In genomic region chr17:46497956-46498355, GRCm38 (mm10) we compare ENCODE assay signal across 14 mouse cellular contexts. TPM values are rescaled to one million over a fixed set of nuclear protein-coding genes. Genes with fewer than 3 reads are reported as not detected.
DNase-seq lines count a peak whose midpoint lies in the region; ATAC-seq and TF ChIP-seq lines count a peak whose summit lies in the region.
"Had no signal": no experiment of that assay in that cellular context is flagged by ENCODE, and none has a peak within 500 bp of the region (broad histone marks: within the 10 kb centered on the region; RNA-seq: fewer than 3 reads in every experiment).

No protein-coding gene starts in this region.

- in situ Hi-C loops in CH12.LX (cut with MboI; ENCODE audit: low pct_ligation_motif_present, low pct_unique_long_range_greater_than_20kb, low sequenced_read_pairs), result no loop called here

- H3K36me3 ChIP-seq in CH12.LX (replicated peaks in 1 of 2; ENCODE audit: control insufficient read depth in 1 of 2, insufficient read depth in 1 of 2, low read length in 1 of 2), result peaks cover 0 to 35% of the 10 kb centered on the region in 2 experiments
- peaks cover 28% of the 10 kb centered on the region; the same call in 1 of the 2 replicates for H3K36me3 ChIP-seq in embryonic facial prominence, embryonic 12.5 days

- TF ChIP-seq POLR2A in CH12.LX (IDR thresholded peaks at IDR 0.05; ENCODE audit: low read depth, low read length), result no peak

- peaks cover 4 to 13% of the 10 kb centered on the region in 2 experiments; a peak in 3 of 4 replicates for H3K4me1 ChIP-seq in CH12.LX (ENCODE audit: control insufficient read depth in 1 of 2, insufficient read depth in 2 of 2)
- peaks cover 10% of the 10 kb centered on the region for H3K4me1 ChIP-seq in embryonic facial prominence, embryonic 12.5 days

- dilution Hi-C loops in CH12.LX (cut with MboI; ENCODE audit: extremely low pct_ligation_motif_present, extremely low pct_unique_long_range_greater_than_20kb, low sequenced_read_pairs), result no loop called here

- WGBS in embryonic facial prominence, embryonic 12.5 days, result 73% methylated on average over 8 of the region's 8 CpGs

- no peak for TF ChIP-seq RAD21 in CH12.LX (IDR thresholded peaks at IDR 0.05; ENCODE audit: low read depth, low read length)

- DNase-seq in kidney, adult 11 months, result peak; percentile 28
- no peak for DNase-seq in kidney, postnatal 14 days
- DNase-seq in 3134 (ENCODE audit: extremely low read depth, insufficient read length, low spot score) (peak; percentile 79), CH12.LX (ENCODE audit: extremely low read depth) (no peak)
- DNase-seq in heart, adult 11 months, result no peak
- no peak for DNase-seq in right cerebral cortex, postnatal 10 days (ENCODE audit: low spot score in 2 of 2)
- no peak for DNase-seq in left cerebral cortex, adult 11 months (ENCODE audit: low spot score)
- DNase-seq: cerebellum, adult 9-10 months; thymus, adult 18-20 months had no signal

- H3K27me3 ChIP-seq in CH12.LX (replicated peaks), result peaks cover 34% of the 10 kb centered on the region
- H3K27me3 ChIP-seq in embryonic facial prominence, embryonic 12.5 days, result 0 out of 2 replicates have a peak, but pooled peaks cover 9% of the 10 kb centered on the region
- H3K27me3 ChIP-seq: Patski had no signal

- no peak overlapping the region for H3K9ac ChIP-seq in CH12.LX (ENCODE audit: insufficient read depth, low read depth)
- 0 out of 2 replicates have a peak overlapping the region, but pooled peaks have one; percentile 5 for H3K9ac ChIP-seq in embryonic facial prominence, embryonic 12.5 days

- no peaks in the 10 kb centered on the region for H3K79me2 ChIP-seq in CH12.LX (replicated peaks; ENCODE audit: control insufficient read depth, extremely low read depth, insufficient read depth, poor library complexity, severe bottlenecking)

- H3K4me2 ChIP-seq in CH12.LX (ENCODE audit: insufficient read depth, low read depth, poor library complexity, severe bottlenecking), result no peak overlapping the region
- peak overlapping the region; percentile 81 for H3K4me2 ChIP-seq in embryonic facial prominence, embryonic 12.5 days (replicated peaks)

- TF ChIP-seq EP300 in CH12.LX (IDR thresholded peaks at IDR 0.05; ENCODE audit: low read length), result no peak

- H3K27ac ChIP-seq in CH12.LX (ENCODE audit: insufficient read depth, low read depth), result no peak overlapping the region
- no peak overlapping the region for H3K27ac ChIP-seq in embryonic facial prominence, embryonic 12.5 days
- H3K27ac ChIP-seq: hindbrain, embryonic 15.5 days; limb, embryonic 13.5 days had no signal

- no peak overlapping the region for H3K4me3 ChIP-seq in CH12.LX (replicated peaks in 1 of 3; ENCODE audit: low read depth in 2 of 3, low read length in 2 of 3, poor library complexity in 1 of 3)
- H3K4me3 ChIP-seq in embryonic facial prominence, embryonic 12.5 days, result no peak overlapping the region

- no peak for ATAC-seq in embryonic facial prominence, embryonic 12.5 days (ENCODE audit: insufficient number of reproducible peaks, insufficient read depth, low FRiP score, low TSS enrichment)
- ATAC-seq: Patski had no signal

- no peaks in the 10 kb centered on the region for H3K9me3 ChIP-seq in CH12.LX (replicated peaks; ENCODE audit: low read length)
- H3K9me3 ChIP-seq in embryonic facial prominence, embryonic 12.5 days, result no peaks in the 10 kb centered on the region
- H3K9me3 ChIP-seq: hindbrain, embryonic 15.5 days; limb, embryonic 13.5 days had no signal

- TF ChIP-seq CTCF in CH12.LX (conservative IDR thresholded peaks at IDR 0.05 in 1 of 2, IDR thresholded peaks at IDR 0.05 in 1 of 2; ENCODE audit: low read depth in 2 of 2, low read length in 2 of 2), result no peak

TF ChIP-seq in CH12.LX, 34 proteins besides CTCF, POLR2A, EP300 and RAD21:
- 0 out of 2 replicates have a peak, but pooled peaks have one; percentile 16 for TF ChIP-seq BHLHE40 (IDR thresholded peaks at IDR 0.05; ENCODE audit: low read depth, low read length)
- no peak for TF ChIP-seq USF1 (IDR thresholded peaks at IDR 0.05; ENCODE audit: low read depth, low read length)
TF ChIP-seq in CH12.LX: peak in this region for 1.

RNA-seq across cellular contexts. Expression of gene Dnph1, which starts 1.4 kb away (rescaled TPM):
- total RNA-seq in CH12.LX (2012; rRNA removed) (18.5 and 19.9 TPM in 2 replicates), CH12.LX (2014; rRNA removed) (27.3 and 30.2 TPM in 2 replicates)
- polyA plus RNA-seq in CH12.LX (2012; ENCODE audit: insufficient read length, low read depth), result 27.2 and 28.4 TPM in 2 replicates
- polyA plus RNA-seq in embryonic facial prominence, embryonic 12.5 days (2016; fragmentation: Nextera tagmentation; extraction: Ambion mirVana), result 58.2 and 63.4 TPM in 2 replicates

RNA-seq across cellular contexts. Expression of gene Ttbk1, which starts 10.5 kb away (rescaled TPM):
- 0.04 and 0.08 TPM in 2 replicates for total RNA-seq in CH12.LX (2012; rRNA removed)
- not detected in 2 replicates for total RNA-seq in CH12.LX (2014; rRNA removed)
- not detected in 2 replicates for polyA plus RNA-seq in CH12.LX (2012; ENCODE audit: insufficient read length, low read depth)
- 0.88 and 1.3 TPM in 2 replicates for polyA plus RNA-seq in embryonic facial prominence, embryonic 12.5 days (2016; fragmentation: Nextera tagmentation; extraction: Ambion mirVana)

RNA-seq across cellular contexts. Expression of gene Cul9, which starts 48.2 kb away (rescaled TPM):
- total RNA-seq in CH12.LX (2012; rRNA removed) (0.08 TPM in 2 replicates), CH12.LX (2014; rRNA removed) (0.05 TPM in 1 of 2 replicates, not detected in the other)
- 0.27 and 0.65 TPM in 2 replicates for polyA plus RNA-seq in CH12.LX (2012; ENCODE audit: insufficient read length, low read depth)
- polyA plus RNA-seq in embryonic facial prominence, embryonic 12.5 days (2016; fragmentation: Nextera tagmentation; extraction: Ambion mirVana), result 12.4 and 13.4 TPM in 2 replicates

RNA-seq across cellular contexts. Expression of gene Srf, which starts 58.0 kb away (rescaled TPM):
- total RNA-seq in CH12.LX (2012; rRNA removed) (38.2 and 48.1 TPM in 2 replicates), CH12.LX (2014; rRNA removed) (40.8 and 54.5 TPM in 2 replicates)
- 60.1 and 81.6 TPM in 2 replicates for polyA plus RNA-seq in CH12.LX (2012; ENCODE audit: insufficient read length, low read depth)
- 10.5 and 12.0 TPM in 2 replicates for polyA plus RNA-seq in embryonic facial prominence, embryonic 12.5 days (2016; fragmentation: Nextera tagmentation; extraction: Ambion mirVana)

RNA-seq across cellular contexts. Expression of gene Slc22a7, which starts 59.7 kb away (rescaled TPM):
- total RNA-seq in CH12.LX (2012; rRNA removed) (not detected in 2 replicates), CH12.LX (2014; rRNA removed) (not detected in 2 replicates)
- not detected in 2 replicates for polyA plus RNA-seq in CH12.LX (2012; ENCODE audit: insufficient read length, low read depth)
- polyA plus RNA-seq in embryonic facial prominence, embryonic 12.5 days (2016; fragmentation: Nextera tagmentation; extraction: Ambion mirVana), result not detected in 2 replicates
- total RNA-seq: heart, adult 8-10 months had no signal
- polyA plus RNA-seq: hindbrain, embryonic 15.5 days; limb, embryonic 13.5 days; Patski had no signal

Comparison
In these comparisons a context has a peak if more than half of its experiments do, and no peak if none do; other contexts are left out.
1. DNase-seq: peak in kidney, adult 11 months (single experiment) and 3134 (single experiment); none in kidney, postnatal 14 days (single experiment), CH12.LX (single experiment), heart, adult 11 months (single experiment), right cerebral cortex, postnatal 10 days (0 of 2) and left cerebral cortex, adult 11 months (single experiment).